Mouse (Mus musculus) cerebellum, postnatal 36 days (tissue): ENCODE data around the gene Rfxap.
A peak's percentile ranks its signal among the peaks of the same experiment; 100 is the strongest.

Experiments used
- DNase-seq, 2 experiments: peaks; one replicate each; pipeline ENCODE4 v3.0.0; 2021 to 2022; ENCODE audit warnings: mixed read lengths in 2 of 2

Rfxap gene

GRCm38 (mm10) chr3:54766034-54766433 is 41.6 kb downstream of the Rfxap start:
- DNase-seq, result no peak

DNA sequence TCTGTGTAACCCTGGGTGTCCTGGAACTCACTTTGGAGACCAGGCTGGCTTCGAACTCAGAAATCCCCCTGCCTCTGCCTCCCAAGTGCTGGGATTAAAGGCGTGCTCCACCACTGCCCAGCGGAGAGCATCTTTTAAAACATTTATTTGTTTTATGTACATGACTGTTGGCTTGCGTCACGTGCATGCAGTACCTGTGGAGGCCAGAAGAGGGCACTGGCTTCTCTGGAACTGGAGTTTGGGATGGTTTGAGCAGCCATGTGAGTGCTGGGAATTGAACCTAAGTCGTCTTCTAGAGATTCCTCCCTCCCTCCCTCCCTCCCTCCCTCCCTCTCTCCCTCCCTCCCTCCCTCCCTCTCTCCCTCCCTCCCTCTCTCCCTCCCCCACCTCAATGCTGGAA is 42.1 kb downstream of the Rfxap start:
- DNase-seq, result peak in 1 of 2 experiments; percentile 20

GRCm38 (mm10) chr3:54764418-54764817 is 43.2 kb downstream of the Rfxap start:
- DNase-seq, result peak; percentile 40 to 47

GRCm38 (mm10) chr3:54761258-54761657 is 46.3 kb downstream of the Rfxap start:
- no peak for DNase-seq

- no peak for DNase-seq
These were observed 47.1 kb downstream of the Rfxap start for GRCm38 (mm10) chr3:54760321-54761115.

- no peak for DNase-seq
These were observed 48.4 kb downstream of the Rfxap start for GRCm38 (mm10) chr3:54759211-54759610.

DNA sequence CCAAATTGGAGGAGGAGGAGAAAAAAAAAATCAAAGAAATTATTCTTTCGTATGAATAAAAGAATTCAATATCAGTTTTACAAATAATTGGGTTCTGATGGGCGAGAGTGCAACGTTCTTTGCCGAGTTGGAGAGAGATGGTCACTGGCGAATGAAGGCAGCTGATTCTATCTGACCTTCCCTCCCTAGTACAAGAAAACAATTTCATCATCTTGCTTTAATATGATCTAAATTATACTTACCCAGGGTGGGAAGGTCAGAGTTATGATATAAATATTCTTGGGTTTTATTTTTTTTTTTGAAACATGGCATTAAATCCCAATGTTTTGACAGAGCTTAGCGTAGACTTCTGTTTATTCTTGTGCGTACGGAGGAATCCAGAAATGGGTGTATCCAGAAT is 50.1 kb downstream of the Rfxap start:
- DNase-seq, result no peak

GRCm38 (mm10) chr3:54756058-54756457 is 51.5 kb downstream of the Rfxap start:
- DNase-seq, result peak; percentile 30

GRCm38 (mm10) chr3:54755145-54756041 is 52.2 kb downstream of the Rfxap start, which contains the start of gene Smad9:
TSS of gene Smad9 (plus strand) at chr3:54755582.
- peak; percentile 63 to 71 for DNase-seq

DNA sequence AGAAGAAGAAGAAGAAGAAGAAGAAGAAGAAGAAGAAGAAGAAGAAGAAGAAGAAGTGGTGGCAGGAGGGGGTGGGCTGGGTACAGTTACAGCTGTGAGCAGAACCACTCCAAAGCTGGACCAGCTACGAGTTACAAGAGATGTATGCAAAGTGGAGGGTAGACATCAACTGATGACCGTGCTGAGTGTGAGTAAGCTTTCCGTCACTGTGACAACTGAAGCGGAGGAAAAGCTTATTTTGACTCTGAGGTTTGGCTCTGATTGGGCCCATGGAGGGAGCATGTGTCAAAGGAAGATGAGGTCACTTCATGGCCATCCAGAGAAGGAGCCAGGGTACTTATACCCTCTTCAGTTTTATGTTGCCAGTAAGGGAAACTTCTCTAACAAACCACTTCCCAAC is 54.2 kb downstream of the Rfxap start:
- DNase-seq, result no peak
